Mouse (Mus musculus): Measurements from ENCODE around the gene Rell1. TPM values are rescaled to one million over a fixed set of nuclear protein-coding genes. Genes with fewer than 3 reads are reported as not detected.
"Not testable (repeated sequence)": the region's sequence is repeated elsewhere in the genome, so short reads cannot be mapped to it uniquely, and the experiment has no call there.

Rell1 gene
- polyA plus RNA-seq, 1 experiment from 2014 or later = 11.2 TPM

GRCm38 (mm10) chr5:63903329-63903728 lies 65.4 kb downstream of the Rell1 start:
- no peak for DNase-seq (ENCODE audit: low spot score)

- no peak for DNase-seq (ENCODE audit: low spot score)
Observed at GRCm38 (mm10) chr5:63897820-63898110, 70.9 kb downstream of the Rell1 start.

- DNase-seq (ENCODE audit: low spot score) = not testable (repeated sequence)
Observed at GRCm38 (mm10) chr5:63897001-63897819, 71.5 kb downstream of the Rell1 start.

GRCm38 (mm10) chr5:63891912-63892311 lies 76.8 kb downstream of the Rell1 start:
- DNase-seq (ENCODE audit: low spot score) = no peak

- DNase-seq (ENCODE audit: low spot score) = no peak
Observed at GRCm38 (mm10) chr5:63891241-63891640, 77.5 kb downstream of the Rell1 start.

GRCm38 (mm10) chr5:63887111-63887510 lies 81.6 kb downstream of the Rell1 start:
- no peak for DNase-seq (ENCODE audit: low spot score)

- DNase-seq (ENCODE audit: low spot score) = peak; percentile 51
Observed at GRCm38 (mm10) chr5:63886709-63887108, 82.0 kb downstream of the Rell1 start.

GRCm38 (mm10) chr5:63886292-63886691 lies 82.4 kb downstream of the Rell1 start:
- no peak for DNase-seq (ENCODE audit: low spot score)

- DNase-seq (ENCODE audit: low spot score) = no peak
Observed at GRCm38 (mm10) chr5:63879026-63879425, 89.7 kb downstream of the Rell1 start.

- DNase-seq (ENCODE audit: low spot score) = no peak
Observed at GRCm38 (mm10) chr5:63876081-63876480, 92.6 kb downstream of the Rell1 start.

- no peak for DNase-seq (ENCODE audit: low spot score)
Observed at GRCm38 (mm10) chr5:63874880-63875279, 93.8 kb downstream of the Rell1 start.

GRCm38 (mm10) chr5:63872176-63872932 lies 96.3 kb downstream of the Rell1 start:
- no peak for DNase-seq (ENCODE audit: low spot score)

- DNase-seq (ENCODE audit: low spot score) = no peak
Observed at GRCm38 (mm10) chr5:63867421-63867820, 101.3 kb downstream of the Rell1 start.

- DNase-seq (ENCODE audit: low spot score) = no peak
Observed at GRCm38 (mm10) chr5:63858901-63859300, 109.8 kb downstream of the Rell1 start.

Other genes starting within 250 kb of the Rell1 start
- gene 0610040J01Rik, start 156.5 kb downstream of the Rell1 start, polyA plus RNA-seq (2015; fragmentation: Nextera tagmentation; extraction: Ambion mirVana) = 0.47 and 0.69 TPM in 2 replicates
- 18.2 and 18.9 TPM in 2 replicates for gene Pgm2, start 124.1 kb upstream of the Rell1 start, polyA plus RNA-seq (2015; fragmentation: Nextera tagmentation; extraction: Ambion mirVana)
- gene Tbc1d1, start 187.4 kb upstream of the Rell1 start, polyA plus RNA-seq (2015; fragmentation: Nextera tagmentation; extraction: Ambion mirVana) = 16.4 and 18.5 TPM in 2 replicates

Measured in thymus, postnatal 0 days (tissue).